Mouse (Mus musculus) testis, postnatal 14 days (tissue): ENCODE results near the gene Ttc30b.
"Not testable (repeated sequence)": the region's sequence is repeated elsewhere in the genome, so short reads cannot be mapped to it uniquely, and the experiment has no call there.

Source experiments
- DNase-seq: peaks from one replicate; pipeline ENCODE4 v3.0.0; 2021; ENCODE audit warnings: low spot score

The Ttc30b gene

GRCm38 (mm10) chr2:75950685-75951084 lies 12.3 kb upstream of the Ttc30b start:
- DNase-seq: no peak

GRCm38 (mm10) chr2:75937520-75938116 lies 767 bp downstream of the Ttc30b start:
- DNase-seq: not testable (repeated sequence)

GRCm38 (mm10) chr2:75936685-75937084 lies 1.7 kb downstream of the Ttc30b start:
- not testable (repeated sequence) for DNase-seq

GRCm38 (mm10) chr2:75933541-75933940 lies 4.8 kb downstream of the Ttc30b start:
- DNase-seq: no peak

GRCm38 (mm10) chr2:75930941-75931340 lies 7.4 kb downstream of the Ttc30b start:
- DNase-seq: no peak

GRCm38 (mm10) chr2:75929786-75930444 lies 8.5 kb downstream of the Ttc30b start:
- no peak for DNase-seq

GRCm38 (mm10) chr2:75929141-75929540 lies 9.2 kb downstream of the Ttc30b start:
- no peak for DNase-seq

- no peak for DNase-seq
These were observed 10.4 kb downstream of the Ttc30b start for GRCm38 (mm10) chr2:75928011-75928410.

- DNase-seq: no peak
These were observed 12.3 kb downstream of the Ttc30b start for GRCm38 (mm10) chr2:75926061-75926460.

GRCm38 (mm10) chr2:75923807-75924340 lies 14.5 kb downstream of the Ttc30b start:
- no peak for DNase-seq

- DNase-seq: no peak
These were observed 23.3 kb downstream of the Ttc30b start for GRCm38 (mm10) chr2:75915040-75915439.

- no peak for DNase-seq
These were observed 31.2 kb downstream of the Ttc30b start for GRCm38 (mm10) chr2:75907142-75907541.

GRCm38 (mm10) chr2:75901869-75902268 lies 36.5 kb downstream of the Ttc30b start:
- no peak for DNase-seq

- no peak for DNase-seq
These were observed 38.1 kb downstream of the Ttc30b start for GRCm38 (mm10) chr2:75900281-75900680.

GRCm38 (mm10) chr2:75895711-75896110 lies 42.7 kb downstream of the Ttc30b start:
- DNase-seq: no peak

GRCm38 (mm10) chr2:75891981-75892380 lies 46.4 kb downstream of the Ttc30b start:
- no peak for DNase-seq
